Mouse (Mus musculus) liver, embryonic 14.5 days (tissue): ENCODE results near the gene Prep. TPM values are rescaled to one million over a fixed set of nuclear protein-coding genes. Genes with fewer than 3 reads are reported as not detected.
"Not testable (repeated sequence)": the region's sequence is repeated elsewhere in the genome, so short reads cannot be mapped to it uniquely, and the experiment has no call there.

ENCODE experiments used
- ATAC-seq: fragments of 200-750 bp; cut with Nextera tagmentation; 2 replicates; pipeline ENCODE4 v1.8.0; 2017; ENCODE audit warnings: moderate number of reproducible peaks, mild to moderate bottlenecking, moderate library complexity; ENCODE audit not compliant: insufficient read depth
- DNase-seq, 3 experiments: peaks; one replicate each; pipeline ENCODE4 v3.0.0-alpha.2; 2012 to 2013; ENCODE audit warnings: low read depth in 3 of 3, low spot score in 3 of 3
- H3K27ac ChIP-seq: fragments of 300-500 bp; sonication (generic); 2 replicates; pipeline ENCODE4 v1.5.1; 2014; ENCODE audit warnings: moderate library complexity, mild to moderate bottlenecking, control low read depth, inconsistent platforms
- H3K27me3 ChIP-seq: fragments of 300-500 bp; sonication (generic); 2 replicates; pipeline ENCODE4 v1.6.1; 2014; ENCODE audit warnings: mild to moderate bottlenecking, low read length, moderate library complexity; ENCODE audit not compliant: control insufficient read depth, insufficient read depth
- H3K36me3 ChIP-seq: fragments of 300-500 bp; sonication (generic); replicated peaks from 2 replicates; pipeline ENCODE4 v1.6.1; 2014; ENCODE audit warnings: low read depth; ENCODE audit not compliant: control insufficient read depth, insufficient read depth
- H3K4me1 ChIP-seq, 2 experiments: fragments of 200-500 bp in 1 of 2; fragments of 300-500 bp in 1 of 2; sonication (generic) in 1 of 2; replicated peaks; 2 replicates each; pipeline ENCODE4 v1.6.1; 2012 to 2014; ENCODE audit warnings: antibody characterized with exemption in 1 of 2, inconsistent platforms in 1 of 2, low read length in 1 of 2; ENCODE audit not compliant: control insufficient read depth in 2 of 2, insufficient read depth in 2 of 2
- H3K4me2 ChIP-seq: fragments of 300-500 bp; sonication (generic); 2 replicates; pipeline ENCODE4 v1.6.1; 2014; ENCODE audit warnings: low read depth, mild to moderate bottlenecking, control low read depth, moderate library complexity
- H3K4me3 ChIP-seq, 2 experiments: fragments of 200-500 bp in 1 of 2; fragments of 300-500 bp in 1 of 2; sonication (generic) in 1 of 2; 2 replicates each; pipeline ENCODE4 v1.5.1; 2012 to 2014; ENCODE audit warnings: low read depth in 2 of 2, low read length in 2 of 2, mild to moderate bottlenecking in 2 of 2, control low read depth in 1 of 2, inconsistent platforms in 1 of 2, moderate library complexity in 1 of 2; ENCODE audit not compliant: insufficient read depth in 1 of 2
- H3K9ac ChIP-seq: fragments of 300-500 bp; sonication (generic); replicated peaks from 2 replicates; pipeline ENCODE4 v1.6.1; 2014; ENCODE audit warnings: mild to moderate bottlenecking, control low read depth, moderate library complexity
- H3K9me3 ChIP-seq: fragments of 300-500 bp; sonication (generic); 2 replicates; pipeline ENCODE4 v1.6.1; 2016; ENCODE audit warnings: low read length, mixed read lengths; ENCODE audit not compliant: control insufficient read depth
- CTCF ChIP-seq: IDR thresholded peaks from 2 replicates; pipeline ENCODE4 v1.5.1; 2016; ENCODE audit warnings: antibody characterized with exemption, low read depth, control low read depth
- EP300 ChIP-seq: IDR thresholded peaks from 2 replicates; pipeline ENCODE4 v1.6.1; 2016; ENCODE audit warnings: antibody characterized with exemption, low read depth
- WGBS: fragments of 180-500 bp; shearing (Covaris S2); extraction: QIAGEN DNeasy Blood & Tissue Kit; methylation state at CpG from one replicate; pipeline ENCODE4 v1.1.7; 2014; ENCODE audit not compliant: insufficient replicate concordance; 5-methylcytosine and 5-hydroxymethylcytosine counted together
- polyA plus RNA-seq, 2 experiments: library from polyadenylated mRNA; depleted of rRNA in 1 of 2; stranded (reverse) in 1 of 2; unstranded in 1 of 2; fragments of >200 nt; fragmentation: Nextera tagmentation in 1 of 2; extraction: Ambion mirVana in 1 of 2; gene quantifications; 2 replicates each; pipeline versions ENCODE4 v1.2.1 to v1.2.3; 2012 to 2014

Prep gene
- polyA plus RNA-seq, 2 experiments = 4.6 to 6.7 TPM

DNA sequence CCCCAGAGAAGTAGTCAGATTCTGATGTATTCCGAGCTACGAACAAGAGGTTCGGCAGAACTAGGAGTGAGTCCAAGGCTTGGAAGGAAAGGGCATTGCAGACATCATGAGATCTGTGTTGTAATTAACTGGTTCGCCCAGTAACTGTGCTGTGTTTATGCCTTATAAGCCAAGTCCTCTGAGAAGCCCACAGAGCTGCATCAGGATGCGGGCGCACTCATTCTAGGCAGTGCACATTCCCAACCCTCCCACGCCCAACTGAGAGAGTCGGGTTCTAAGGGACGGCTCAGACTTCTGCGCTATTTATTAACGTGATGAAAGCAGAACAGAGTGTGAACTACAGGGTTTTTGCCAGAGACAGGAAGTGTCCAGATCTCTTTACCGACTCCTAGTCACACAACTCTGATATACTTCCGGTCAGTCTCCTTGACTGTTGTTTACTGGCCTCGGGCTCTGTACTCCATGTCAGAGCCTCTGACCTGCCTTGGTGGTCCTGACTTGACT is 87.6 kb downstream of the Prep start:
- no peak overlapping the region for H3K4me2 ChIP-seq
- ATAC-seq (no peak), DNase-seq (no peak)
- no peaks in the 10 kb centered on the region for H3K4me1 ChIP-seq
- no peak overlapping the region for H3K4me3 ChIP-seq
- no peak overlapping the region for H3K27ac ChIP-seq
- no peaks in the 10 kb centered on the region for H3K9me3 ChIP-seq
- H3K27me3 ChIP-seq = no peaks in the 10 kb centered on the region
- TF ChIP-seq EP300 = no peak
- no peak for TF ChIP-seq CTCF
- H3K9ac ChIP-seq = no peak overlapping the region
- peaks cover 6% of the 10 kb centered on the region; the same call in 1 of the 2 replicates for H3K36me3 ChIP-seq
- 82% methylated on average over 14 of the region's 14 CpGs for WGBS

DNA sequence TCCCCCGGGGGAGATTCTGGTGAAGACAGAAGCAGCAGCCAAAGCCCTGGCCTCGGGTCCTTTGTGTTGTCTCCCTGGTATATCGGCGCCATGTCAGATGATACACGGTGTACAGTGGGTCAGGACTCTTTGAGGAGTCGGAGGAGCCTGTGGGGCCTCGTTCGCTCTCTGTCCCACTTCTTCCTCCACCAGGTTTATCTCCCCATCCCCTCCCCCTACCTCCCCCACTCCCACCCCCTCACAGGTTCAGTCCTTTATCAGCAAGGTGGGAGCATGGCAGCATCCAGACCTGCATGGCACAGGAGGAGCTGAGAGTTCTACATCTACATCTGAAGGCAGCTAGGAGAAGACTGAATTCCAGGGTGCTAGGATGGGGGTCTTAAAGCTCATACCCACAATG is 98.8 kb downstream of the Prep start:
- Histone ChIP-seq H3K4me3 (no peak overlapping the region), H3K9ac (no peak overlapping the region), H3K9me3 (no peaks in the 10 kb centered on the region), H3K4me1 (no peaks in the 10 kb centered on the region), H3K27me3 (no peaks in the 10 kb centered on the region), H3K4me2 (no peak overlapping the region), H3K36me3 (no peaks in the 10 kb centered on the region), H3K27ac (no peak overlapping the region)
- 60% methylated on average over 8 of the region's 8 CpGs for WGBS
- no peak for DNase-seq
- no peak for ATAC-seq
- TF ChIP-seq CTCF (no peak), EP300 (no peak)

DNA sequence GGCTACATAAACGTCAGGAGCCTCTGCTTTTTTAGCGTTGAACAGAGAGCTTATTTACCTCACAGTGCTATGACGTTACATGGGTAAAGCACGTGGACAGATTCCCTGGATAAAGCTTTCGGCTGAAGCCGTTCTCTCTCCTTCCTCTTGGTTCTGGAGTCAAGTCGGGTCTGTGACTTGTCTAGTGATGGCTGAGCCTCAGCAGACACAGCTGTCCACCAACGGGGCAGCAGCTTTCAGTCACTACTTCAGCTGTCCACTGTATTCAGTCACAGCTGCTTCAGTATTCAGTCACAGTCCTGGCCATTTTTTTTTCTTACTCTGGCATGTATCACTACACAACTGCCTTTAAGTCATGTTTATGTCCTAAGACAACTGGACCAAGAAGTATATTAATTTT is 106.9 kb downstream of the Prep start:
- H3K9ac ChIP-seq = no peak overlapping the region
- 60% methylated on average over 8 of the region's 8 CpGs for WGBS
- H3K4me2 ChIP-seq = no peak overlapping the region
- no peak overlapping the region for H3K4me3 ChIP-seq
- no peak for ATAC-seq
- TF ChIP-seq EP300 (no peak), CTCF (no peak)
- H3K4me1 ChIP-seq = no peaks in the 10 kb centered on the region
- H3K9me3 ChIP-seq = no peaks in the 10 kb centered on the region
- no peak for DNase-seq
- no peaks in the 10 kb centered on the region for H3K36me3 ChIP-seq
- no peak overlapping the region for H3K27ac ChIP-seq
- no peaks in the 10 kb centered on the region for H3K27me3 ChIP-seq

DNA sequence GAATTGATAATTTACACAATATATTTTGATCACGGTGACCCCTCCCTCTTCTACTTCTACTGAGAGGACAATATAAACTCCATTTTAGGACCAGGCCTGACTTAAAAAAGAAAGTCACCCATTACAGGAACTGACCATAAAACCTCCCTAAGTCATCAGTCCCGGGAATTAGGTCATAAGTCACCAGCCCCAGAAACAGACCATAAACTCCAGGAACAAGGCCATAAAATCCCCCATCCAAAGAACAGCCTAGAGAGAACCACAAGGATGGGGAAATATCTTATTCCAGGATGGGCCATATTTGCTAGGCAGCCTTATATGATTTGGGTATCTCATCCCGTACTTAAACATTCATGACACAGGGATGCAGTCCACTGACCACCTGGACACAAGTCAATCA is 107.3 kb downstream of the Prep start:
- 61% methylated on average over 3 of the region's 3 CpGs for WGBS
- TF ChIP-seq CTCF (no peak), EP300 (no peak)

DNA sequence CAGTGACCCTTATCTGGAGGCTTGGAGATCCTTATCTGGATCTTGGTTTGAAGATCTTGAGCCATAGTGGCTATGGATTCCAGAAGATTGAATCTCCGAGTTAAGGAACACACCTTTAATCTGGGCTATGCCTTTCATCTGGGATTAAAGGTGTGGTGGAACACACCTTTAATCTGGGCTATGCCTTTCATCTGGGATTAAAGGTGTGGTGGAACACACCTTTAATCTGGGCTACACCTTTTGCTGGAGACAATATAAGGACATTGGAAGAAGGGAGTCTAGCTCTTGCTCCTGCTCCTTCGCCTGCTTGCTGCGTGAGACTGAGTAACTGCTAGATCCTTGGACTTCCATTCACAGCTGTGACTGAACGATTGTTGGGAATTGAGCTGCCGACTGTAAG is 110.8 kb downstream of the Prep start, which contains the start of gene Popdc3:
Gene Popdc3 (plus strand): TSS at position 301 of the 400 bp plus-strand sequence.
- H3K27me3 ChIP-seq, H3K27ac ChIP-seq, ATAC-seq, H3K36me3 ChIP-seq, H3K9me3 ChIP-seq, H3K4me3 ChIP-seq, H3K4me2 ChIP-seq, H3K9ac ChIP-seq, DNase-seq, H3K4me1 ChIP-seq: not testable (repeated sequence)
- WGBS = no CpG with 5 or more reads among the region's 5 CpGs

More for the DNA sequence above, 107.3 kb downstream of the Prep start:
- Histone ChIP-seq H3K4me1 (no peaks in the 10 kb centered on the region), H3K36me3 (no peaks in the 10 kb centered on the region), H3K27ac (no peak overlapping the region), H3K27me3 (no peaks in the 10 kb centered on the region), H3K9ac (no peak overlapping the region), H3K4me3 (no peak overlapping the region), H3K4me2 (no peak overlapping the region), H3K9me3 (no peaks in the 10 kb centered on the region)
- DNase-seq (no peak), ATAC-seq (no peak)
